Mouse (Mus musculus): Measurements from ENCODE around the gene Erc2. TPM values are rescaled to one million over a fixed set of nuclear protein-coding genes. Genes with fewer than 3 reads are reported as not detected.

The Erc2 gene
- polyA plus RNA-seq, 1 experiment from 2014 or later, result 5.7 TPM

GRCm38 (mm10) chr14:28480866-28481265, 858.6 kb downstream of the Erc2 start:
- no peak for DNase-seq (ENCODE audit: low spot score)
- no peak for ATAC-seq (ENCODE audit: insufficient number of reproducible peaks, low FRiP score, low TSS enrichment, low read depth)
- Histone ChIP-seq H3K9ac (ENCODE audit: low read length) (no peak overlapping the region), H3K4me2 (ENCODE audit: low read depth, severe bottlenecking) (no peak overlapping the region), H3K27me3 (ENCODE audit: control insufficient read depth, insufficient read depth, low read length) (no peaks in the 10 kb centered on the region), H3K9me3 (ENCODE audit: control insufficient read depth, low read length) (no peaks in the 10 kb centered on the region), H3K4me1 (ENCODE audit: control insufficient read depth, insufficient read depth, low read length) (peaks cover 2% of the 10 kb centered on the region; the same call in 1 of the 2 replicates), H3K27ac (replicated peaks; ENCODE audit: low read depth, low read length) (no peak overlapping the region), H3K4me3 (ENCODE audit: low read depth, low read length) (no peak overlapping the region), H3K36me3 (ENCODE audit: control insufficient read depth, insufficient read depth, low read length) (no peaks in the 10 kb centered on the region)
- WGBS, result 87% methylated on average over 1 of the region's 1 CpGs

- no peak for DNase-seq (ENCODE audit: low spot score)
- H3K36me3 ChIP-seq (ENCODE audit: control insufficient read depth, insufficient read depth, low read length), result no peaks in the 10 kb centered on the region
- no peaks in the 10 kb centered on the region for H3K9me3 ChIP-seq (ENCODE audit: control insufficient read depth, low read length)
- no peak overlapping the region for H3K4me3 ChIP-seq (ENCODE audit: low read depth, low read length)
- 85% methylated on average over 4 of the region's 4 CpGs for whole genome bisulfite sequencing
- no peaks in the 10 kb centered on the region for H3K4me1 ChIP-seq (ENCODE audit: control insufficient read depth, insufficient read depth, low read length)
- H3K9ac ChIP-seq (ENCODE audit: low read length), result no peak overlapping the region
- no peak for ATAC-seq (ENCODE audit: insufficient number of reproducible peaks, low FRiP score, low TSS enrichment, low read depth)
- H3K27me3 ChIP-seq (ENCODE audit: control insufficient read depth, insufficient read depth, low read length), result no peaks in the 10 kb centered on the region
- no peak overlapping the region for H3K4me2 ChIP-seq (ENCODE audit: low read depth, severe bottlenecking)
- no peak overlapping the region for H3K27ac ChIP-seq (replicated peaks; ENCODE audit: low read depth, low read length)
These were observed 871.6 kb downstream of the Erc2 start for GRCm38 (mm10) chr14:28493806-28494205.

DNA sequence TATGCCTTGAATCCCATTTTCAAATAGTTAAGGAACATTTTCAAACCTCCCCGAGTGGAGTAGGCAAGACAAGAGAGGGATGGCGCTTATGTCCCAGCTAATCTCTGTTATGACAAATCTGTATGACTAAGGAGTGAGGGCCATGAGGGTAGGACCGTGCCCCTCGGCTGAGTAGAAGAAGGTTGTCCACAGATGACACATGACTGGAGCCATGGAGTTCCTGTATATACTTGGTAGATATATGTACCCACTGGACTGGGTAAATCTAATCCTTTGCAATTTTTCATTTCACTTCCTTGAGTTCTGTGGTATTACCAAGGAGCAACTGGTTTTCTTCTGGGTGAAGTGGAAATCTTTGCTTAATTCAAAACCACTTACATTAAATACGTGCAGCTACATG, 872.0 kb downstream of the Erc2 start:
- no peak overlapping the region for H3K4me2 ChIP-seq (ENCODE audit: low read depth, severe bottlenecking)
- no peak for ATAC-seq (ENCODE audit: insufficient number of reproducible peaks, low FRiP score, low TSS enrichment, low read depth)
- no peak overlapping the region for H3K27ac ChIP-seq (replicated peaks; ENCODE audit: low read depth, low read length)
- no peak overlapping the region for H3K4me3 ChIP-seq (ENCODE audit: low read depth, low read length)
- no peaks in the 10 kb centered on the region for H3K27me3 ChIP-seq (ENCODE audit: control insufficient read depth, insufficient read depth, low read length)
- WGBS, result 88% methylated on average over 5 of the region's 5 CpGs
- H3K9ac ChIP-seq (ENCODE audit: low read length), result no peak overlapping the region
- no peak for DNase-seq (ENCODE audit: low spot score)
- no peaks in the 10 kb centered on the region for H3K4me1 ChIP-seq (ENCODE audit: control insufficient read depth, insufficient read depth, low read length)
- no peaks in the 10 kb centered on the region for H3K9me3 ChIP-seq (ENCODE audit: control insufficient read depth, low read length)
- no peaks in the 10 kb centered on the region for H3K36me3 ChIP-seq (ENCODE audit: control insufficient read depth, insufficient read depth, low read length)

- Histone ChIP-seq H3K4me2 (ENCODE audit: low read depth, severe bottlenecking) (peak overlapping the region; percentile 12; the same call in 1 of the 2 replicates), H3K9ac (ENCODE audit: low read length) (no peak overlapping the region), H3K36me3 (ENCODE audit: control insufficient read depth, insufficient read depth, low read length) (no peaks in the 10 kb centered on the region), H3K27ac (replicated peaks; ENCODE audit: low read depth, low read length) (peak overlapping the region; percentile 76; the same call in 1 of the 2 replicates), H3K4me1 (ENCODE audit: control insufficient read depth, insufficient read depth, low read length) (peaks cover 27% of the 10 kb centered on the region), H3K27me3 (ENCODE audit: control insufficient read depth, insufficient read depth, low read length) (0 out of 2 replicates have a peak, but pooled peaks cover 2% of the 10 kb centered on the region), H3K9me3 (ENCODE audit: control insufficient read depth, low read length) (no peaks in the 10 kb centered on the region), H3K4me3 (ENCODE audit: low read depth, low read length) (no peak overlapping the region)
- WGBS, result 16% methylated on average over 12 of the region's 12 CpGs
- DNase-seq (ENCODE audit: low spot score), result peak; percentile 55
- ATAC-seq (ENCODE audit: insufficient number of reproducible peaks, low FRiP score, low TSS enrichment, low read depth), result no peak
These were observed 879.1 kb downstream of the Erc2 start for GRCm38 (mm10) chr14:28501216-28501878.

GRCm38 (mm10) chr14:28503276-28503675, 881.0 kb downstream of the Erc2 start:
- ATAC-seq (ENCODE audit: insufficient number of reproducible peaks, low FRiP score, low TSS enrichment, low read depth), result no peak
- H3K4me2 ChIP-seq (ENCODE audit: low read depth, severe bottlenecking), result no peak overlapping the region

DNA sequence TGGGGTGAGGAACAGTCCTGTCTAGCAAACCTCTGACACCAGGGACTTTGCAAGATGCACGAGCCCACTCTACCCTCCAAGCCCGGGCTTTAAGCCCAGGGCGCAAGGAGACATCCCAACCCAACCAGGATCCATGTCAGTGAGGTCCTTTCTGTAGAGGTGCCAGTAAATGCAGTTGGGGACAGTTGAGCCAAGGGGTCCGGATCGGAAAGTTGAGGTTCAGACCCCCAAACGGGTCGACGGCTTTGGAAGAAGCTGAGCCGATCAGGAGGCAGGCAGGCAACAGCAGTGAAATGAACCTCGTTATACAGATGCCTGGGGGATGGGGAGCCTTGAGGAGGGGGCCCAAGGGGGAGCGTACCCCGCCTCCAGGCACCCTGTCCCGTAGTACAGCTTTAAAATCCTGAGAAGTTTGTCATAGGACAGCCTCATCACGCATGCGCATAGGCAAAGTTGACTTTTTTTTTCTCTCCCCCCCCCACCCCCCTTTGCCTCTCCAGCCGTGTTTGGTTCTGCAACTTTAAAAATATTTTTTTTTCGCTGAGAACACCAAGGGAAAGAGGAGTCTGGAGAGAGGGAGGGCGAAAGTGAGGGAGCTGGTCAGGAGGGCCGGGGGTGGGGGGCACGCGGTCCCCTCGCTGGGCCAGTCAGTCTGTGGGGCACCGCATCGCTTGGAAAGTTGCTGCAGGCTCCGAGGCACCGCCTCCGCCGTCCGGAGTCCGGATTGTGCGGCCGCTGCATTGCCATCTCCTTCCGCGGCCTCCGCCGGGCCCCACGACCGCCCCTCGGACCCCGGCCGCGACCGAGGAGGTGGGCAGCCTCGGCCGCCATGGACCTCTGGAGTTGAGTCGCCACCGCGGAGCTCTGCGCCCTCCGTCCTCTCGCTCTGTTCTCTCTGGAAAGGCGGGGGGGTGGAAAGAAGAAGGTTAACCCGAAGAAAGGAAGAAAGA, 882.1 kb downstream of the Erc2 start, which contains the start of gene Wnt5a:
Gene Wnt5a, plus strand, starts transcription at position 650 of the 950 bp plus-strand sequence.
- Histone ChIP-seq H3K4me2 (ENCODE audit: low read depth, severe bottlenecking) (peak within 1 kb of the TSS; percentile 96), H3K27me3 (ENCODE audit: control insufficient read depth, insufficient read depth, low read length) (0 out of 2 replicates have a peak, but pooled peaks cover 2% of the 10 kb centered on the region), H3K9ac (ENCODE audit: low read length) (peak within 1 kb of the TSS; percentile 97), H3K4me3 (ENCODE audit: low read depth, low read length) (peak within 1 kb of the TSS; percentile 94), H3K36me3 (ENCODE audit: control insufficient read depth, insufficient read depth, low read length) (no peaks in the 10 kb centered on the region), H3K9me3 (ENCODE audit: control insufficient read depth, low read length) (no peaks in the 10 kb centered on the region), H3K4me1 (ENCODE audit: control insufficient read depth, insufficient read depth, low read length) (peaks cover 34% of the 10 kb centered on the region), H3K27ac (replicated peaks; ENCODE audit: low read depth, low read length) (peak within 1 kb of the TSS; percentile 99)
- ATAC-seq (ENCODE audit: insufficient number of reproducible peaks, low FRiP score, low TSS enrichment, low read depth) (peak; percentile 56; the same call in 1 of the 2 replicates), DNase-seq (ENCODE audit: low spot score) (peak; percentile 81)
- WGBS, result 1% methylated on average over 53 of the region's 53 CpGs

More at GRCm38 (mm10) chr14:28503276-28503675, 881.0 kb downstream of the Erc2 start:
- Histone ChIP-seq H3K27me3 (ENCODE audit: control insufficient read depth, insufficient read depth, low read length) (0 out of 2 replicates have a peak, but pooled peaks cover 2% of the 10 kb centered on the region), H3K27ac (replicated peaks; ENCODE audit: low read depth, low read length) (no peak overlapping the region; the same call in 1 of the 2 replicates), H3K9ac (ENCODE audit: low read length) (no peak overlapping the region), H3K4me3 (ENCODE audit: low read depth, low read length) (no peak overlapping the region), H3K36me3 (ENCODE audit: control insufficient read depth, insufficient read depth, low read length) (no peaks in the 10 kb centered on the region), H3K4me1 (ENCODE audit: control insufficient read depth, insufficient read depth, low read length) (peaks cover 29% of the 10 kb centered on the region), H3K9me3 (ENCODE audit: control insufficient read depth, low read length) (no peaks in the 10 kb centered on the region)
- 85% methylated on average over 2 of the region's 2 CpGs for WGBS
- DNase-seq (ENCODE audit: low spot score), result no peak

DNA sequence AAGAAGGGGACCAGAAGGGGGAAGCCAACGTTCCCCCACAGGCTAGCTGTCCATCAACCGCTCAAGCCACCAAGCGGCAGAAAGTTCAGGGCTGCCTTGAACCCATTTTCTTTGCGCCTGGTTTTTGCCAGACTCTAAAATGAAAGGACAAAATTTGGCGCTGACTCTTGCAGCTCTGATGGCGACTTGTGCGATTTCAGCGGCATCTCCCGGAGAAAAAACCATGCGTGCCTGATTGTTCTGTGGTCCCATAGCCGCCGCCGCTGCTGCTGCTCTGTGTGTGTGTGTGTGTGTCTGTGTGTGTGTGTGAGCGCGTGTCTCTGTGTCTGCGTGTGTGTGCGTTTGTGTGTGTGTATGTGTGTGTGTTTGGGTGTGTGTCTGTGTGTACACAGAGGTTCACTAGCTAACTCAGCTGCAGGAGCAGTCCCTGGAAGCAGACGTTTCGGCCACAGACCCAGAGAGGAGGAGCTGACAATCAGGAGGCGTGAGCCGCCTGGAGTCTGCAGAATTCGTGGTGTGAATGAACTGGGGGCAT, 882.9 kb downstream of the Erc2 start:
- H3K27ac ChIP-seq (replicated peaks; ENCODE audit: low read depth, low read length), result peak overlapping the region; percentile 99
- peak overlapping the region; percentile 96 for H3K4me2 ChIP-seq (ENCODE audit: low read depth, severe bottlenecking)
- DNase-seq (ENCODE audit: low spot score) (peak; percentile 82), ATAC-seq (ENCODE audit: insufficient number of reproducible peaks, low FRiP score, low TSS enrichment, low read depth) (0 out of 2 replicates have a peak, but pooled peaks have one; percentile 20)
- no peaks in the 10 kb centered on the region for H3K9me3 ChIP-seq (ENCODE audit: control insufficient read depth, low read length)
- H3K36me3 ChIP-seq (ENCODE audit: control insufficient read depth, insufficient read depth, low read length), result no peaks in the 10 kb centered on the region
- H3K4me1 ChIP-seq (ENCODE audit: control insufficient read depth, insufficient read depth, low read length), result peaks cover 36% of the 10 kb centered on the region
- 0 out of 2 replicates have a peak, but pooled peaks cover 2% of the 10 kb centered on the region for H3K27me3 ChIP-seq (ENCODE audit: control insufficient read depth, insufficient read depth, low read length)
- peak overlapping the region; percentile 94 for H3K4me3 ChIP-seq (ENCODE audit: low read depth, low read length)
- peak overlapping the region; percentile 97 for H3K9ac ChIP-seq (ENCODE audit: low read length)
- under 1% methylated on average over 22 of the region's 22 CpGs for WGBS
